8 mouse cellular contexts compared by ENCODE assay signal in the genomic region with DNA sequence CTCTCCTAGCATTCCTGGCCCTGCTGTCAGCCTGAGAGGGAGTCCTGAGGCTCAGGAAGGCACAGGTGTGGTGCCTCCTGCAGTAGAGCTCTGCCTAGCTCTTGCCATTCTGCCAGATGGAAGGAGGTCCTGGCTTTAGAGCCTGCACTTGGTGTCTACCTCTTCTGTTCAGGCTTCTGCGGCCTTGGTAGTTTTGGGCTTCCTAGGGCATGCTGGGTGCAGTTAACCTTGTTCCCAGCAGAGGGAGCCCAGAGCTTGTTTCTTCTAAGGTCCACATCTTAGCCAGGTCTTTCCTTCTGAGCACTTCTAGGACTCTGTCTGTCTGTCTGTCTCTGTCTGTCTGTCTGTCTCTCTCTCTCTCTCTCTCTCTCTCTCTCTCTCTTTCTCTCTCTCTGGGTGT. TPM values are rescaled to one million over a fixed set of nuclear protein-coding genes. Genes with fewer than 3 reads are reported as not detected.
A peak's percentile ranks its signal among the peaks of the same experiment; 100 is the strongest.
DNase-seq lines count a peak whose midpoint lies in the region; ATAC-seq and TF ChIP-seq lines count a peak whose summit lies in the region.

No protein-coding gene starts in this region.

- H3K79me2 ChIP-seq in heart, adult 2 months (replicated peaks; ENCODE audit: control insufficient read depth, insufficient read depth, low read length): no peaks in the 10 kb centered on the region

- intact Hi-C loops in heart, adult 2 months (cut with DNase I): loop anchor here (1.0 kb wide), 1 partner anchor 58 kb away; no protein-coding TSS in a partner anchor

- 46% methylated on average over 1 of the region's 1 CpGs for WGBS in heart, adult 2 months
- WGBS in heart, embryonic 11.5 days (ENCODE audit: insufficient replicate concordance): 22% methylated on average over 1 of the region's 1 CpGs

- TF ChIP-seq EP300 in heart, adult 2 months (IDR thresholded peaks at IDR 0.05; ENCODE audit: insufficient read depth, low read depth, low read length): no peak

- TF ChIP-seq CTCF in heart, adult 2 months (IDR thresholded peaks at IDR 0.05): peak; percentile 79
- TF ChIP-seq CTCF in E14TG2a.4 (conservative IDR thresholded peaks at IDR 0.05; ENCODE audit: low read length): peak; percentile 90
- peak; percentile 81 for TF ChIP-seq CTCF in layer of hippocampus, adult 2 months (conservative IDR thresholded peaks at IDR 0.05)

- no peaks in the 10 kb centered on the region for H3K36me3 ChIP-seq in heart, adult 2 months (ENCODE audit: control insufficient read depth, insufficient read depth, low read length)
- H3K36me3 ChIP-seq in heart, embryonic 11.5 days (ENCODE audit: control insufficient read depth, insufficient read depth, low read length): peaks cover 23% of the 10 kb centered on the region
- H3K36me3 ChIP-seq in E14TG2a.4 (ENCODE audit: insufficient read depth, low read length): peaks cover 93% of the 10 kb centered on the region

- no peak overlapping the region for H3K9ac ChIP-seq in heart, adult 2 months (ENCODE audit: low read depth, low read length)
- no peak overlapping the region for H3K9ac ChIP-seq in heart, embryonic 11.5 days (ENCODE audit: low read depth, low read length)

- no peak overlapping the region for H3K27ac ChIP-seq in heart, adult 2 months
- H3K27ac ChIP-seq in heart, embryonic 11.5 days (ENCODE audit: low read depth, low read length): no peak overlapping the region
- no peak overlapping the region for H3K27ac ChIP-seq in layer of hippocampus, adult 2 months

- DNase-seq in heart, adult 2 months: peak; percentile 26 to 55
- peak; percentile 24 for DNase-seq in c-Kit-negative CD71-positive TER-119-positive erythroid progenitor cells, embryonic 14.5 days (ENCODE audit: low read depth, low spot score)
- peak; percentile 50 to 66 for DNase-seq in layer of hippocampus, adult 2 months (ENCODE audit: low spot score in 2 of 2)
- DNase-seq in lung, postnatal 4 days: peak; percentile 29 to 62
- peak; percentile 16 for DNase-seq in spleen, adult 12 weeks (ENCODE audit: low spot score)

- no peaks in the 10 kb centered on the region for H3K9me3 ChIP-seq in heart, embryonic 11.5 days (replicated peaks; ENCODE audit: control insufficient read depth, low read length)
- H3K9me3 ChIP-seq in E14TG2a.4 (ENCODE audit: low read length): no peaks in the 10 kb centered on the region

- H3K4me3 ChIP-seq in heart, adult 2 months: no peak overlapping the region
- no peak overlapping the region for H3K4me3 ChIP-seq in heart, embryonic 11.5 days (ENCODE audit: low read depth, low read length)
- H3K4me3 ChIP-seq in E14TG2a.4 (replicated peaks; ENCODE audit: low read length): no peak overlapping the region
- no peak overlapping the region for H3K4me3 ChIP-seq in layer of hippocampus, adult 2 months

- no peak overlapping the region for H3K4me2 ChIP-seq in heart, embryonic 11.5 days

- H3K27me3 ChIP-seq in heart, adult 2 months (ENCODE audit: control insufficient read depth, insufficient read depth, low read length): no peaks in the 10 kb centered on the region
- no peaks in the 10 kb centered on the region for H3K27me3 ChIP-seq in heart, embryonic 11.5 days (ENCODE audit: control insufficient read depth, insufficient read depth, low read length)
- H3K27me3 ChIP-seq in E14TG2a.4 (ENCODE audit: insufficient read depth, low read length): no peaks in the 10 kb centered on the region

- no peak for ATAC-seq in heart, embryonic 11.5 days (replicated peaks; ENCODE audit: insufficient number of reproducible peaks, low FRiP score, low TSS enrichment)
- peak; percentile 73 for ATAC-seq in frontal cortex, adult (ENCODE audit: low TSS enrichment)

- H3K4me1 ChIP-seq in heart, adult 2 months (ENCODE audit: control insufficient read depth, insufficient read depth, low read length): no peaks in the 10 kb centered on the region
- no peaks in the 10 kb centered on the region for H3K4me1 ChIP-seq in heart, embryonic 11.5 days (ENCODE audit: control insufficient read depth, insufficient read depth, low read length)
- H3K4me1 ChIP-seq in E14TG2a.4 (replicated peaks; ENCODE audit: low read depth, low read length): peaks cover 12% of the 10 kb centered on the region; the same call in 1 of the 2 replicates

- TF ChIP-seq POLR2A in heart, adult 2 months (IDR thresholded peaks at IDR 0.05; ENCODE audit: insufficient read depth, low read depth, low read length): no peak

RNA-seq across cellular contexts. Expression of a gene that starts 20.9 kb away (rescaled TPM):
- 10 to 100 TPM; 16.2 to 16.5 TPM for total RNA-seq in heart, adult 2 months (2021)
- 12.8 and 15.8 TPM in 2 replicates for polyA plus RNA-seq in heart, adult 2 months (2012; rRNA removed)
- 28.1 and 30.2 TPM in 2 replicates for polyA plus RNA-seq in heart, embryonic 11.5 days (2014; fragmentation: Nextera tagmentation; extraction: Ambion mirVana)
- total RNA-seq in layer of hippocampus, adult 2 months (2021): 10 to 100 TPM; 37.0 to 41.2 TPM

RNA-seq across cellular contexts. Expression of a gene that starts 31.8 kb away (rescaled TPM):
- under 1 TPM in 1 of 2 experiments, not detected in 1; 0.05 TPM for total RNA-seq in heart, adult 2 months (2021)
- polyA plus RNA-seq in heart, adult 2 months (2012; rRNA removed): 0.06 and 0.08 TPM in 2 replicates
- polyA plus RNA-seq in heart, embryonic 11.5 days (2014; fragmentation: Nextera tagmentation; extraction: Ambion mirVana): 0.43 and 0.97 TPM in 2 replicates
- total RNA-seq in layer of hippocampus, adult 2 months (2021): 10 to 100 TPM; 37.2 to 38.0 TPM

RNA-seq across cellular contexts. Expression of a gene that starts 42.3 kb away (rescaled TPM):
- under 1 TPM; 0.50 to 0.75 TPM for total RNA-seq in heart, adult 2 months (2021)
- 1.6 and 3.6 TPM in 2 replicates for polyA plus RNA-seq in heart, adult 2 months (2012; rRNA removed)
- 34.7 and 36.5 TPM in 2 replicates for polyA plus RNA-seq in heart, embryonic 11.5 days (2014; fragmentation: Nextera tagmentation; extraction: Ambion mirVana)
- 10 to 100 TPM; 91.7 to 96.6 TPM for total RNA-seq in layer of hippocampus, adult 2 months (2021)

Comparison
In these comparisons a context has a peak if more than half of its experiments do, and no peak if none do; other contexts are left out.
1. RNA of a gene that starts 31.8 kb away (total RNA-seq): 37.2 to 38.0 TPM in layer of hippocampus, adult 2 months; 0.05 TPM in heart, adult 2 months; every median in the first group is over 10 times any median in the second.
2. RNA of a gene that starts 42.3 kb away (total RNA-seq): 91.7 to 96.6 TPM in layer of hippocampus, adult 2 months; 0.50 to 0.75 TPM in heart, adult 2 months; every median in the first group is over 10 times any median in the second.
3. Peak in every context shown above with its lines, with median percentiles within 50 percentile points of each other: DNase-seq and CTCF ChIP-seq.